Mouse (Mus musculus) embryonic facial prominence, embryonic 14.5 days (tissue): Measurements from ENCODE around the gene Ppa1. TPM values are rescaled to one million over a fixed set of nuclear protein-coding genes. Genes with fewer than 3 reads are reported as not detected.

Experiments used
- ATAC-seq: fragments of 200-750 bp; cut with Nextera tagmentation; 2 replicates; pipeline ENCODE4 v1.8.0; 2017; ENCODE audit warnings: low read depth, moderate number of reproducible peaks, moderate TSS enrichment
- DNase-seq: peaks from one replicate; pipeline ENCODE4 v3.0.0-alpha.2; 2015; ENCODE audit warnings: low spot score
- H3K27ac ChIP-seq: fragments of 300-500 bp; sonication (generic); replicated peaks from 2 replicates; pipeline ENCODE4 v1.5.1; 2014; ENCODE audit warnings: low read depth, mild to moderate bottlenecking, low read length, moderate library complexity
- H3K27me3 ChIP-seq: fragments of 300-500 bp; sonication (generic); replicated peaks from 2 replicates; pipeline ENCODE4 v1.6.1; 2014; ENCODE audit warnings: low read length; ENCODE audit not compliant: control insufficient read depth, insufficient read depth
- H3K36me3 ChIP-seq: fragments of 300-500 bp; sonication (generic); 2 replicates; pipeline ENCODE4 v1.6.1; 2014; ENCODE audit warnings: low read length, mixed read lengths; ENCODE audit not compliant: control insufficient read depth, insufficient read depth
- H3K4me1 ChIP-seq: fragments of 300-500 bp; sonication (generic); 2 replicates; pipeline ENCODE4 v1.6.1; 2014; ENCODE audit warnings: antibody characterized with exemption, low read length; ENCODE audit not compliant: control insufficient read depth, insufficient read depth
- H3K4me2 ChIP-seq: fragments of 300-500 bp; sonication (generic); 2 replicates; pipeline ENCODE4 v1.6.1; 2014; ENCODE audit warnings: low read depth, mild to moderate bottlenecking, low read length, moderate library complexity, mixed read lengths
- H3K4me3 ChIP-seq: fragments of 300-500 bp; sonication (generic); 2 replicates; pipeline ENCODE4 v1.5.1; 2014; ENCODE audit warnings: low read depth, mild to moderate bottlenecking, low read length
- H3K9ac ChIP-seq: fragments of 300-500 bp; sonication (generic); 2 replicates; pipeline ENCODE4 v1.6.1; 2014; ENCODE audit warnings: low read depth, mild to moderate bottlenecking, low read length, moderate library complexity, mixed read lengths
- H3K9me3 ChIP-seq: fragments of 300-500 bp; sonication (generic); 2 replicates; pipeline ENCODE4 v1.6.1; 2016; ENCODE audit warnings: low read length; ENCODE audit not compliant: control insufficient read depth
- WGBS: fragments of 180-500 bp; shearing (Covaris S2); extraction: QIAGEN DNeasy Blood & Tissue Kit; methylation state at CpG from one replicate; pipeline ENCODE4 v1.1.7; 2014; 5-methylcytosine and 5-hydroxymethylcytosine counted together
- polyA plus RNA-seq: library from polyadenylated mRNA; unstranded; fragments of >200 nt; fragmentation: Nextera tagmentation; extraction: Ambion mirVana; gene quantifications from 2 replicates; pipeline ENCODE4 v1.2.1, GENCODE M21; 2014

The Ppa1 gene
- polyA plus RNA-seq, 1 experiment from 2014 or later = 158 TPM

GRCm38 (mm10) chr10:61654691-61655090 lies 6.3 kb downstream of the Ppa1 start:
- no peak overlapping the region for H3K4me2 ChIP-seq
- DNase-seq (no peak), ATAC-seq (no peak)
- H3K27me3 ChIP-seq = no peaks in the 10 kb centered on the region
- WGBS = 86% methylated on average over 7 of the region's 7 CpGs
- no peak overlapping the region for H3K27ac ChIP-seq
- no peaks in the 10 kb centered on the region for H3K9me3 ChIP-seq
- no peak overlapping the region for H3K4me3 ChIP-seq
- H3K9ac ChIP-seq = no peak overlapping the region
- peaks cover 19% of the 10 kb centered on the region for H3K36me3 ChIP-seq
- peaks cover 1% of the 10 kb centered on the region for H3K4me1 ChIP-seq

DNA sequence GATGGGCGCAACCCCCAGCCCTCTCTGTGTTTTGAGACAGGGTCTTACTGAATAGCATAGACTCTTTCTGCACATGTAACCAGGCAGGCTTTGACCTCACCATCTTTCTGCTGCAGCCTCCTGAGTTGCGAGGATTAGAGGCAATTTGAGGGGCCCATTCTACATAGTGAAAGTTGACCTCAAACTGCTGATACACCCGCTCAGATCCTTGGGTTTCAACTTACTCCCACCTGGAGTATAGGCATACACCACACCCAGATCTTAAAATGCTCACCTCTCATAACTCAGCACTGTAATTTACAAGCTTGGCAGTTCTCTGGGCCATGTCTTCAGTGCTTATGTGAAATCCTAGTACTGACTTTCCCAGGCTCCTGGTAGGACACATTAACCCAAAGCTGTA lies 6.8 kb downstream of the Ppa1 start:
- H3K9me3 ChIP-seq = no peaks in the 10 kb centered on the region
- H3K4me3 ChIP-seq = no peak overlapping the region
- no peak overlapping the region for H3K9ac ChIP-seq
- H3K4me1 ChIP-seq = no peaks in the 10 kb centered on the region
- H3K4me2 ChIP-seq = no peak overlapping the region
- no peak overlapping the region for H3K27ac ChIP-seq
- DNase-seq (peak; percentile 8), ATAC-seq (peak; percentile 70; the same call in 1 of the 2 replicates)
- peaks cover 24% of the 10 kb centered on the region for H3K36me3 ChIP-seq
- no peaks in the 10 kb centered on the region for H3K27me3 ChIP-seq
- WGBS = 78% methylated on average over 3 of the region's 3 CpGs

GRCm38 (mm10) chr10:61656928-61657882 lies 8.9 kb downstream of the Ppa1 start:
- H3K9me3 ChIP-seq = no peaks in the 10 kb centered on the region
- 89% methylated on average over 18 of the region's 18 CpGs for WGBS
- no peaks in the 10 kb centered on the region for H3K4me1 ChIP-seq
- peaks cover 42% of the 10 kb centered on the region for H3K36me3 ChIP-seq
- H3K27me3 ChIP-seq = no peaks in the 10 kb centered on the region
- no peak overlapping the region for H3K27ac ChIP-seq
- H3K4me2 ChIP-seq = no peak overlapping the region
- no peak overlapping the region for H3K9ac ChIP-seq
- ATAC-seq = no peak
- no peak for DNase-seq
- H3K4me3 ChIP-seq = no peak overlapping the region

- DNase-seq (peak; percentile 24), ATAC-seq (no peak)
- H3K4me1 ChIP-seq = no peaks in the 10 kb centered on the region
- WGBS = 24% methylated on average over 4 of the region's 4 CpGs
- H3K27ac ChIP-seq = no peak overlapping the region
- H3K9ac ChIP-seq = no peak overlapping the region
- H3K36me3 ChIP-seq = peaks cover 42% of the 10 kb centered on the region
- H3K4me2 ChIP-seq = no peak overlapping the region
- no peaks in the 10 kb centered on the region for H3K27me3 ChIP-seq
- H3K9me3 ChIP-seq = no peaks in the 10 kb centered on the region
- no peak overlapping the region for H3K4me3 ChIP-seq
Measured at GRCm38 (mm10) chr10:61657985-61658384, 9.6 kb downstream of the Ppa1 start.

DNA sequence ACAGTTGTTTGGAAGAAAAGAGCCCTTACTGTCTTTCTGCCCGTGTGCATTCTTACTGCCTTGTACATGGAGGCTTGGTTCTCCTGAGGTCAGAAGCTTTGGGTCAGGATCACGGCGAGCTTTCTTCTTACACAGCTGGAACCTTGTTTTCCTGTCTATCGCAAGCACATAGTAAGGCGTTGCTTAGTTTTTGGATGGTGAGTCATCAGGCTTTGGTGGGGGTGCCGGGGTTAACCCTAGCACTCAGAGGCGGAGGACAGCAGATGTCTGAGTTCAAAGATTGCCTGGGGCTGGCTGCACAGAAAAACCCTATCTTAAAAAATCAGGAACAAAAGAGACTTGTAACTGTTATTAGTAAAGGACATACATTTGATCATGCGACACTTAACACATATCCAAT lies 13.5 kb downstream of the Ppa1 start:
- no peak overlapping the region for H3K4me3 ChIP-seq
- WGBS = 66% methylated on average over 8 of the region's 8 CpGs
- no peaks in the 10 kb centered on the region for H3K27me3 ChIP-seq
- no peak overlapping the region for H3K4me2 ChIP-seq
- H3K27ac ChIP-seq = no peak overlapping the region
- DNase-seq = peak; percentile 24
- H3K9me3 ChIP-seq = no peaks in the 10 kb centered on the region
- no peak for ATAC-seq
- no peak overlapping the region for H3K9ac ChIP-seq
- H3K4me1 ChIP-seq = no peaks in the 10 kb centered on the region
- H3K36me3 ChIP-seq = peaks cover 72% of the 10 kb centered on the region

DNA sequence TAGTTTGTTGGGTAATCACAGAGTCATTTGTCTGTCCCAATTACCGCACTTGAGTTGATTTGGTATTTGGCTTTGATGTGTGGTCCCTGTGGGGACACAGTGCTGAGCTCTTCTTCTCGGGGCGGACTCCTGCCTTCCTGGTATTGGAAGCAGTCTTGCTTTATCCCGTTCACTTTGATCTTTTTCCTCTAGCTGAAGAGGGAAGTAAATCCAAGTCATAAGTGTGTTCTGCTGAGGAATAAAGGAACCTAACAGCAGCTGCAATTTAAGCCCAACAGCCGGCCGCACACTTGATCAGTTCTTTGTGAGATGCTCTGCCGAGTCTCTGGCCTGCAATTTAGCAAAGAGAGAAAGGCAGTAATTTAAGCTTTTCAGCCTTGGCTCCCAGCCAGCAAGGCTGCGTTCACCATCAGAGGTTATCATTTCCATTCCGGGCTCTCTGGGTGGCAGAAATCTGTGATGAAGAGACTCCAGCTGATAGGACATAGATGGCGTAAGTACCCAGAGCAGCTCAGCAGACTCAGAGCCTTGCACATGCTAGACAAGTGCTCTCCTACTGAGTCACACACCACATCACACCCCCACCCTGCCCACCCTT lies 14.1 kb downstream of the Ppa1 start:
- no peaks in the 10 kb centered on the region for H3K4me1 ChIP-seq
- H3K36me3 ChIP-seq = peaks cover 78% of the 10 kb centered on the region
- H3K27me3 ChIP-seq = no peaks in the 10 kb centered on the region
- H3K27ac ChIP-seq = 0 out of 2 replicates have a peak overlapping the region, but pooled peaks have one; percentile 28
- no peaks in the 10 kb centered on the region for H3K9me3 ChIP-seq
- ATAC-seq = peak; percentile 66
- DNase-seq = peak; percentile 85
- no peak overlapping the region for H3K4me2 ChIP-seq
- WGBS = 46% methylated on average over 10 of the region's 10 CpGs
- H3K4me3 ChIP-seq = no peak overlapping the region
- H3K9ac ChIP-seq = no peak overlapping the region

GRCm38 (mm10) chr10:61665111-61665510 lies 16.8 kb downstream of the Ppa1 start:
- 93% methylated on average over 10 of the region's 10 CpGs for WGBS
- DNase-seq (no peak), ATAC-seq (no peak)
- Histone ChIP-seq H3K4me2 (no peak overlapping the region), H3K27ac (no peak overlapping the region), H3K9ac (no peak overlapping the region), H3K9me3 (no peaks in the 10 kb centered on the region), H3K4me3 (no peak overlapping the region), H3K27me3 (no peaks in the 10 kb centered on the region), H3K4me1 (no peaks in the 10 kb centered on the region), H3K36me3 (peaks cover 93% of the 10 kb centered on the region)

DNA sequence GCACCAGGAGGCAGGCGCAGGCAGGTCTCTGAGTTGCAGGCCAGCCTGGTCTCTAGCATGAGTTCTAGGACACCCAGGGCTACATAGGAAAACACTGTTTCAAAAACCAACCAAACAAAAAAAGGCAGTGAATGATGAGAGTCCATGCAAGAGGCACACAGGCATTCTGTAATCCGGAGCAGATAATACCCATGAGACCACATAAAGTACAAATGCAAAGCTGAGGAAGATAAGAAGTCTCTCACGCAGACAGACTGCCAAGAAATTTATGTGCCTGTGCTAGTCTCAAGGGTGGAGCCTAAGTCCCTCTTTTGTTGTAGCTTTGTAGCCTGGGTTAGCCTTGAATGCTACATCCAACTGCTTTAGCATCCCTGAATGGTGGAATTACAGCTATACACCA lies 17.3 kb downstream of the Ppa1 start:
- ATAC-seq (no peak), DNase-seq (no peak)
- Histone ChIP-seq H3K27ac (no peak overlapping the region), H3K9me3 (no peaks in the 10 kb centered on the region), H3K4me3 (no peak overlapping the region), H3K4me2 (no peak overlapping the region), H3K4me1 (no peaks in the 10 kb centered on the region), H3K27me3 (no peaks in the 10 kb centered on the region), H3K36me3 (peaks cover 93% of the 10 kb centered on the region), H3K9ac (no peak overlapping the region)
- WGBS = 93% methylated on average over 3 of the region's 3 CpGs
